Mouse (Mus musculus): ENCODE data around the gene Vkorc1l1.

- no peak for TF ChIP-seq ZNF384 (IDR thresholded peaks at IDR 0.05; ENCODE audit: low read depth, low read length)
- TF ChIP-seq HCFC1 (IDR thresholded peaks at IDR 0.05; ENCODE audit: borderline replicate concordance, insufficient read depth, low read length) = no peak
- TF ChIP-seq MAFK (IDR thresholded peaks at IDR 0.05; ENCODE audit: insufficient read depth, low read depth, low read length) = no peak
- TF ChIP-seq CHD2 (IDR thresholded peaks at IDR 0.05; ENCODE audit: low read depth, low read length) = no peak
Observed at GRCm38 (mm10) chr5:129925933-129926332, 15.8 kb upstream of the Vkorc1l1 start.

Data from ES-E14 (cell line).